Mouse (Mus musculus) CH12.LX (cell line): ENCODE results near the gene Slc38a5. TPM values are rescaled to one million over a fixed set of nuclear protein-coding genes. Genes with fewer than 3 reads are reported as not detected.

ENCODE experiments used
- DNase-seq: peaks from one replicate; pipeline ENCODE4 v3.0.0-alpha.2; 2013; ENCODE audit errors: extremely low read depth
- H3K27ac ChIP-seq: 2 replicates; pipeline ENCODE4 v1.5.1; 2012; ENCODE audit warnings: low read depth, mild to moderate bottlenecking, control low read depth, moderate library complexity; ENCODE audit not compliant: insufficient read depth
- H3K27me3 ChIP-seq: replicated peaks from 2 replicates; pipeline ENCODE3; 2012; ENCODE audit warnings: inconsistent platforms
- H3K36me3 ChIP-seq, 2 experiments: replicated peaks in 1 of 2; 2 replicates each; pipeline versions ENCODE3 to v1.6.1; 2012; ENCODE audit warnings: inconsistent platforms in 1 of 2, low read length in 1 of 2, mild to moderate bottlenecking in 1 of 2, mixed read lengths in 1 of 2, moderate library complexity in 1 of 2; ENCODE audit not compliant: control insufficient read depth in 1 of 2, insufficient read depth in 1 of 2
- H3K4me1 ChIP-seq, 2 experiments: 2 replicates each; pipeline ENCODE4 v1.6.1; 2012; ENCODE audit warnings: inconsistent platforms in 1 of 2, moderate library complexity in 1 of 2; ENCODE audit not compliant: insufficient read depth in 2 of 2, control insufficient read depth in 1 of 2
- H3K4me2 ChIP-seq: 2 replicates; pipeline ENCODE4 v1.6.1; 2012; ENCODE audit warnings: low read depth, mild to moderate bottlenecking, control low read depth; ENCODE audit not compliant: poor library complexity, insufficient read depth, severe bottlenecking
- H3K4me3 ChIP-seq, 3 experiments: fragments of 150-350 bp in 1 of 3; sonication (generic) in 1 of 3; replicated peaks in 1 of 3; 2 replicates each; pipeline versions ENCODE3 to v1.5.1; 2011 to 2012; ENCODE audit warnings: low read depth in 2 of 3, low read length in 2 of 3, mild to moderate bottlenecking in 2 of 3, moderate library complexity in 2 of 3, control low read depth in 1 of 3, improper control_type of control experiment in 1 of 3, inconsistent platforms in 1 of 3, mixed read lengths in 1 of 3; ENCODE audit not compliant: poor library complexity in 1 of 3
- H3K79me2 ChIP-seq: replicated peaks from 2 replicates; pipeline ENCODE4 v1.6.1; 2012; ENCODE audit warnings: mild to moderate bottlenecking, moderate library complexity; ENCODE audit not compliant: control insufficient read depth, poor library complexity, insufficient read depth, severe bottlenecking; ENCODE audit errors: extremely low read depth
- H3K9ac ChIP-seq: 2 replicates; pipeline ENCODE4 v1.6.1; 2012; ENCODE audit warnings: low read depth, mild to moderate bottlenecking, control low read depth, moderate library complexity; ENCODE audit not compliant: insufficient read depth
- H3K9me3 ChIP-seq: replicated peaks from 2 replicates; pipeline ENCODE3; 2012; ENCODE audit warnings: low read length, inconsistent platforms, mixed read lengths
- BHLHE40 ChIP-seq: IDR thresholded peaks from 2 replicates; pipeline ENCODE4 v1.6.1; 2011; ENCODE audit warnings: mild to moderate bottlenecking, low read depth, low read length, improper control_type of control experiment
- E2F4 ChIP-seq: IDR thresholded peaks from 2 replicates; pipeline ENCODE4 v1.6.1; 2011; ENCODE audit warnings: low read depth, low read length, improper control_type of control experiment; ENCODE audit not compliant: insufficient replicate concordance
- ETS1 ChIP-seq: conservative IDR thresholded peaks from 2 replicates; pipeline ENCODE4 v1.6.1; 2012; ENCODE audit warnings: low read depth, mild to moderate bottlenecking, inconsistent platforms, low read length, improper control_type of control experiment, moderate library complexity
- GABPA ChIP-seq: IDR thresholded peaks from 2 replicates; pipeline ENCODE4 v1.6.1; 2012; ENCODE audit warnings: low read depth, low read length, improper control_type of control experiment, inconsistent platforms; ENCODE audit not compliant: insufficient replicate concordance
- HCFC1 ChIP-seq: IDR thresholded peaks from 2 replicates; pipeline ENCODE4 v1.6.1; 2012; ENCODE audit warnings: low read depth, mild to moderate bottlenecking, inconsistent platforms, low read length, improper control_type of control experiment
- IRF4 ChIP-seq: IDR thresholded peaks from 2 replicates; pipeline ENCODE4 v1.6.1; 2014; ENCODE audit warnings: low read depth, mild to moderate bottlenecking, inconsistent platforms, low read length, improper control_type of control experiment
- JUN ChIP-seq: IDR thresholded peaks from 2 replicates; pipeline ENCODE4 v1.6.1; 2011; ENCODE audit warnings: low read depth, mild to moderate bottlenecking, low read length, improper control_type of control experiment, moderate library complexity; ENCODE audit not compliant: insufficient read depth
- KAT2A ChIP-seq: IDR thresholded peaks from 2 replicates; pipeline ENCODE4 v1.6.1; 2012; ENCODE audit warnings: low read length, improper control_type of control experiment, inconsistent platforms; ENCODE audit not compliant: insufficient replicate concordance
- MAX ChIP-seq: IDR thresholded peaks from 2 replicates; pipeline ENCODE4 v1.6.1; 2011; ENCODE audit warnings: low read length, improper control_type of control experiment
- MAZ ChIP-seq: IDR thresholded peaks from 2 replicates; pipeline ENCODE4 v1.6.1; 2012; ENCODE audit warnings: low read depth, mild to moderate bottlenecking, inconsistent platforms, low read length, improper control_type of control experiment, moderate library complexity
- MEF2A ChIP-seq: IDR thresholded peaks from 2 replicates; pipeline ENCODE4 v1.6.1; 2014; ENCODE audit warnings: low read depth, mild to moderate bottlenecking, inconsistent platforms, low read length, improper control_type of control experiment, borderline replicate concordance
- MXI1 ChIP-seq: IDR thresholded peaks from 2 replicates; pipeline ENCODE4 v1.6.1; 2011; ENCODE audit warnings: mild to moderate bottlenecking, low read depth, low read length, improper control_type of control experiment
- NRF1 ChIP-seq: IDR thresholded peaks from 2 replicates; pipeline ENCODE4 v1.6.1; 2014; ENCODE audit warnings: low read depth, mild to moderate bottlenecking, inconsistent platforms, low read length, improper control_type of control experiment, moderate library complexity
- PAX5 ChIP-seq: IDR thresholded peaks from 2 replicates; pipeline ENCODE4 v1.6.1; 2012; ENCODE audit warnings: low read length, inconsistent platforms, mixed read lengths
- POLR2A ChIP-seq: IDR thresholded peaks from 2 replicates; pipeline ENCODE4 v1.6.1; 2011; ENCODE audit warnings: low read depth, mild to moderate bottlenecking, improper control_type of control experiment, low read length
- SMC3 ChIP-seq: IDR thresholded peaks from 2 replicates; pipeline ENCODE4 v1.6.1; 2011; ENCODE audit warnings: low read depth, low read length, improper control_type of control experiment
- TBP ChIP-seq: conservative IDR thresholded peaks from 2 replicates; pipeline ENCODE4 v1.6.1; 2011; ENCODE audit warnings: low read depth, low read length, improper control_type of control experiment
- UBTF ChIP-seq: IDR thresholded peaks from 2 replicates; pipeline ENCODE4 v1.6.1; 2012; ENCODE audit warnings: low read depth, mild to moderate bottlenecking, inconsistent platforms, low read length, improper control_type of control experiment, moderate library complexity
- ZC3H11A ChIP-seq: IDR thresholded peaks from 2 replicates; pipeline ENCODE4 v1.6.1; 2012; ENCODE audit warnings: low read depth, mild to moderate bottlenecking, inconsistent platforms, low read length, improper control_type of control experiment
- ZKSCAN1 ChIP-seq: IDR thresholded peaks from 2 replicates; pipeline ENCODE4 v1.6.1; 2012; ENCODE audit warnings: low read depth, inconsistent platforms, low read length, improper control_type of control experiment, borderline replicate concordance
- ZMIZ1 ChIP-seq: IDR thresholded peaks from 2 replicates; pipeline ENCODE4 v1.6.1; 2012; ENCODE audit warnings: low read depth, mild to moderate bottlenecking, inconsistent platforms, low read length, improper control_type of control experiment
- dilution Hi-C: fragments of 300-500 bp; cut with MboI; formaldehyde crosslinking; loops from 2 replicates; pipeline ENCODE4 v1.14.3; 2020; ENCODE audit warnings: low sequenced_read_pairs; ENCODE audit not compliant: extremely low pct_unique_long_range_greater_than_20kb, extremely low pct_ligation_motif_present
- in situ Hi-C: fragments of 300-500 bp; cut with MboI; formaldehyde crosslinking; loops from 3 replicates; pipeline ENCODE4 v1.14.3; 2019; ENCODE audit warnings: low sequenced_read_pairs, low pct_ligation_motif_present, low pct_unique_long_range_greater_than_20kb, mixed read lengths
- polyA plus RNA-seq: library from polyadenylated mRNA; unstranded; fragments of >175 nt; gene quantifications from 2 replicates; pipeline ENCODE4 v1.2.1, GENCODE M21; 2012; ENCODE audit warnings: low read depth; ENCODE audit not compliant: insufficient read length
- total RNA-seq, 2 experiments: library from RNA; depleted of rRNA; stranded (reverse); fragments of 300-350 nt in 1 of 2; fragments of >200 nt in 1 of 2; gene quantifications; 2 replicates each; pipeline ENCODE4 v1.2.3; 2012 to 2014

Slc38a5 gene
- total RNA-seq (2012; rRNA removed) (not detected in 2 replicates), total RNA-seq (2014; rRNA removed) (not detected in 2 replicates), polyA plus RNA-seq (not detected in 2 replicates)

DNA sequence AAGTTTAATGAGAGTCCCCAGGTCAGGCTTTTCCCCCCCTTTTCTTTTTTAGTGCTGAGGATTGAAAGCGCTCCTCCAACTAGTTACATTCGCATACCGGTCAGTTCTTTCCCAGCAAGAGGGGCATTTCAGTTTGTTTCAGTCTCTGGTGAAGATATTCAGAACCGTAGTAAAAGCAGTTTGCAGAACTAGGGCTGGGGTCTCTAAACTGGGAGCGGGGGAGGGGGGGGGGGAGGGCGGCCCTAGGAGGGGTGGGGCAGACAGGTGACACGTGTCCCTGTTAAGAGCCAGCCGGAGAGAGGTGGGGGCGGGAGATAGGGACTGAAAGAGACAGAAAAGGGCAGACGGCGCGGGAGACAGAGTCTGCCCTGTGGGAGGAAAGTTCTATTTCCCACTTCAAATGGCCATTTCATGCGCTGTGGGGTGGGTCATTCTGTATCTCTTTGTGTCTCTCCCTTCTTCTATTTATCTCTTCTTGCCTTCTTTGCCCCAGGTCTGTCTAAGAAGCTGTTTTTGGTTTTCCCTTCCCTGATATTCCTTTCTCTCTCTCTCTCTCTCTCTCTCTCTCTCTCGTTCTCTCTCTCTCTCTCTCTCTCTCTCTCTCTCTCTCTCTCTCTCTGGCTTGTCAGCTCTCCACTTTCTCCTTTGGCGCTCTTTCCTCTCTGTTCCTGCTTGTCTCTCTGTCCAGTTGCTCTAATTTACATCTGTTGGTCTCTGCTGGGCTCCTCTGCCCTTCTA is at the start of gene Slc38a5:
Gene Slc38a5 (plus strand): TSS at position 51 of the 738 bp plus-strand sequence.
- no peak within 1 kb of the TSS for H3K4me3 ChIP-seq
- in situ Hi-C loops: no loop called here
- no peak for DNase-seq
- H3K9me3 ChIP-seq: no peaks in the 10 kb centered on the region
- dilution Hi-C loops: no loop called here
- H3K4me2 ChIP-seq: peak within 1 kb of the TSS; percentile 29; the same call in 1 of the 2 replicates
- H3K36me3 ChIP-seq: no peaks in the 10 kb centered on the region
- H3K27me3 ChIP-seq: peaks cover 4% of the 10 kb centered on the region
- no peak for TF ChIP-seq POLR2A
- no peak for TF ChIP-seq MAX
- no peak for TF ChIP-seq BHLHE40
- no peak for TF ChIP-seq UBTF
- no peak for TF ChIP-seq NRF1
- TF ChIP-seq KAT2A: no peak
- no peak for TF ChIP-seq MXI1
- TF ChIP-seq ZMIZ1: no peak
- no peak for TF ChIP-seq IRF4
- no peak for TF ChIP-seq SMC3
- no peak for TF ChIP-seq GABPA
- TF ChIP-seq, all 38 proteins: peak for 0
- Histone ChIP-seq H3K4me1 (no peaks in the 10 kb centered on the region), H3K79me2 (no peaks in the 10 kb centered on the region), H3K27ac (no peak within 1 kb of the TSS), H3K9ac (no peak within 1 kb of the TSS)

DNA sequence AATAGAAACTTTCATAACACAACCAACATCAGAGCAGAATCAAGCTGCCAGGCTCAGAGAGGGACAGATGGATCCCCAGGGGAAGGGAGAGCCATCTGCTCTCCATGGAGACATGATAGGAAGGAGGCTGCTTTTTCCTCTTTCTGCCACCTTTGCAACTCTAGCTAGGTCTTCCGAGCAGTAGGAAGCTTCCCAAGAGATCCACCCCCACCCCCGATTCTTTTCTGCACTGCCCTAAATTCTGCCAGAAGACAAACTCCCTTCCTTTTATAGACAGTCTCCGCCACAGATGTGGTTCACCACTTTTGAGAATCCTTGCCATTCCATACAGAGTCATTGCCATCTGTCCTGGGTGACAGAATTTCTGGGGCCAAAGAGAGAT is 48.6 kb upstream of the Slc38a5 start:
- Histone ChIP-seq H3K9me3 (no peaks in the 10 kb centered on the region), H3K4me1 (peaks cover 0 to 10% of the 10 kb centered on the region in 2 experiments), H3K79me2 (no peaks in the 10 kb centered on the region), H3K36me3 (no peaks in the 10 kb centered on the region), H3K9ac (no peak overlapping the region), H3K4me3 (no peak overlapping the region), H3K27me3 (no peaks in the 10 kb centered on the region), H3K27ac (no peak overlapping the region), H3K4me2 (no peak overlapping the region)
- no peak for TF ChIP-seq ZC3H11A
- no peak for TF ChIP-seq ETS1
- TF ChIP-seq MAZ: no peak
- no peak for TF ChIP-seq JUN
- no peak for TF ChIP-seq MEF2A
- TF ChIP-seq ZKSCAN1: no peak
- no peak for TF ChIP-seq HCFC1
- TF ChIP-seq UBTF: no peak
- no peak for TF ChIP-seq TBP
- TF ChIP-seq E2F4: no peak
- no peak for TF ChIP-seq SMC3
- no peak for TF ChIP-seq PAX5
- dilution Hi-C loops (no loop called here), in situ Hi-C loops (no loop called here)
- DNase-seq: no peak
